Mouse (Mus musculus) myocyte (in vitro differentiated cells): ENCODE results near the gene Zfp654. TPM values are rescaled to one million over a fixed set of nuclear protein-coding genes. Genes with fewer than 3 reads are reported as not detected.

ENCODE experiments used
- H3K27me3 ChIP-seq: one replicate; pipeline ENCODE4 v1.6.1; 2011; ENCODE audit not compliant: control insufficient read depth, insufficient read depth, insufficient read length
- H3K36me3 ChIP-seq: one replicate; pipeline ENCODE4 v1.6.1; 2011; ENCODE audit not compliant: control insufficient read depth, insufficient read depth
- H3K4me2 ChIP-seq: one replicate; pipeline ENCODE4 v1.6.1; 2011; ENCODE audit warnings: low read depth, control low read depth
- H3K4me3 ChIP-seq: one replicate; pipeline ENCODE4 v1.5.1; 2011; ENCODE audit warnings: mild to moderate bottlenecking, control low read depth, moderate library complexity
- H3K79me2 ChIP-seq: one replicate; pipeline ENCODE4 v1.6.1; 2011; ENCODE audit not compliant: control insufficient read depth, insufficient read depth
- H3ac ChIP-seq: one replicate; pipeline ENCODE4 v1.6.1; 2011; ENCODE audit not compliant: control insufficient read depth, insufficient read length
- CEBPB ChIP-seq: IDR thresholded peaks from 2 replicates; pipeline ENCODE4 v1.6.1; 2011; ENCODE audit warnings: mild to moderate bottlenecking, moderate library complexity; ENCODE audit not compliant: poor library complexity, insufficient read depth, severe bottlenecking
- E2F4 ChIP-seq: IDR thresholded peaks from one replicate; pipeline ENCODE4 v1.6.1; 2011; ENCODE audit warnings: mild to moderate bottlenecking, control low read depth, moderate library complexity; ENCODE audit not compliant: insufficient read depth
- MAX ChIP-seq: IDR thresholded peaks from one replicate; pipeline ENCODE4 v1.6.1; 2011; ENCODE audit warnings: low read depth, mild to moderate bottlenecking, control low read depth
- MYOD1 ChIP-seq, 3 experiments: IDR thresholded peaks; one replicate each; pipeline ENCODE4 v1.6.1; 2011; ENCODE audit warnings: control low read depth in 2 of 3, low read depth in 2 of 3, mild to moderate bottlenecking in 2 of 3, moderate library complexity in 1 of 3; ENCODE audit not compliant: insufficient read length in 2 of 3, control insufficient read depth in 1 of 3
- MYOG ChIP-seq, 3 experiments: IDR thresholded peaks; one replicate each; pipeline ENCODE4 v1.6.1; 2011; ENCODE audit warnings: control low read depth in 2 of 3, low read depth in 2 of 3, mild to moderate bottlenecking in 2 of 3; ENCODE audit not compliant: insufficient read length in 2 of 3, control insufficient read depth in 1 of 3, insufficient read depth in 1 of 3
- POLR2A ChIP-seq: IDR thresholded peaks from one replicate; pipeline ENCODE4 v1.6.1; 2011; ENCODE audit warnings: low read depth, mild to moderate bottlenecking, control low read depth, moderate library complexity; ENCODE audit not compliant: insufficient read length
- POLR2AphosphoS2 ChIP-seq: IDR thresholded peaks from one replicate; pipeline ENCODE4 v1.6.1; 2011; ENCODE audit warnings: low read depth, control low read depth; ENCODE audit not compliant: insufficient read length
- REST ChIP-seq: IDR thresholded peaks from one replicate; pipeline ENCODE4 v1.6.1; 2011; ENCODE audit warnings: mild to moderate bottlenecking, control low read depth, moderate library complexity; ENCODE audit not compliant: insufficient read depth, insufficient read length
- SRF ChIP-seq: IDR thresholded peaks from one replicate; pipeline ENCODE4 v1.6.1; 2011; ENCODE audit warnings: low read depth; ENCODE audit not compliant: control insufficient read depth, insufficient read length
- TCF12 ChIP-seq: IDR thresholded peaks from one replicate; pipeline ENCODE4 v1.6.1; 2011; ENCODE audit warnings: mild to moderate bottlenecking, control low read depth; ENCODE audit not compliant: poor library complexity, insufficient read depth, severe bottlenecking
- TCF3 ChIP-seq: IDR thresholded peaks from one replicate; pipeline ENCODE4 v1.6.1; 2011; ENCODE audit warnings: low read depth, control low read depth; ENCODE audit not compliant: insufficient read length
- USF1 ChIP-seq: IDR thresholded peaks from one replicate; pipeline ENCODE4 v1.6.1; 2011; ENCODE audit warnings: low read depth, mild to moderate bottlenecking, control low read depth, moderate library complexity
- polyA plus RNA-seq: library from polyadenylated mRNA; unstranded; fragments of >200 nt; fragmentation: generic; extraction: Trizol; gene quantifications from one replicate; pipeline ENCODE4 v1.2.1, GENCODE M21; 2012; ENCODE audit warnings: missing spikeins

The Zfp654 gene
- polyA plus RNA-seq, 1 experiment = 1.3 TPM

GRCm38 (mm10) chr16:64841481-64842373 is 9.7 kb downstream of the Zfp654 start:
- no peaks in the 10 kb centered on the region for H3K36me3 ChIP-seq
- H3ac ChIP-seq = no peak overlapping the region
- H3K79me2 ChIP-seq = peaks cover 59% of the 10 kb centered on the region
- TF ChIP-seq TCF3 = no peak
- TF ChIP-seq CEBPB = no peak
- TF ChIP-seq MYOG (IDR thresholded peaks at IDR 0.05; ENCODE audit: control insufficient read depth in 1 of 3, insufficient read depth in 1 of 3, insufficient read length in 2 of 3, low read depth in 2 of 3) = no peak
- no peak for TF ChIP-seq TCF12
- TF ChIP-seq MAX = no peak
- no peak for TF ChIP-seq MYOD1 (IDR thresholded peaks at IDR 0.05; ENCODE audit: control insufficient read depth in 1 of 3, insufficient read length in 2 of 3, low read depth in 2 of 3)
- no peaks in the 10 kb centered on the region for H3K27me3 ChIP-seq
- no peak overlapping the region for H3K4me2 ChIP-seq
- no peak overlapping the region for H3K4me3 ChIP-seq

- Histone ChIP-seq H3K4me3 (no peak overlapping the region), H3K79me2 (peaks cover 34% of the 10 kb centered on the region), H3ac (no peak overlapping the region), H3K27me3 (no peaks in the 10 kb centered on the region), H3K4me2 (no peak overlapping the region), H3K36me3 (no peaks in the 10 kb centered on the region)
- TF ChIP-seq POLR2A (no peak), MYOD1 (IDR thresholded peaks at IDR 0.05; ENCODE audit: control insufficient read depth in 1 of 3, insufficient read length in 2 of 3, low read depth in 2 of 3) (no peak), TCF12 (no peak)
These were observed 14.7 kb downstream of the Zfp654 start for GRCm38 (mm10) chr16:64836709-64837108.

DNA sequence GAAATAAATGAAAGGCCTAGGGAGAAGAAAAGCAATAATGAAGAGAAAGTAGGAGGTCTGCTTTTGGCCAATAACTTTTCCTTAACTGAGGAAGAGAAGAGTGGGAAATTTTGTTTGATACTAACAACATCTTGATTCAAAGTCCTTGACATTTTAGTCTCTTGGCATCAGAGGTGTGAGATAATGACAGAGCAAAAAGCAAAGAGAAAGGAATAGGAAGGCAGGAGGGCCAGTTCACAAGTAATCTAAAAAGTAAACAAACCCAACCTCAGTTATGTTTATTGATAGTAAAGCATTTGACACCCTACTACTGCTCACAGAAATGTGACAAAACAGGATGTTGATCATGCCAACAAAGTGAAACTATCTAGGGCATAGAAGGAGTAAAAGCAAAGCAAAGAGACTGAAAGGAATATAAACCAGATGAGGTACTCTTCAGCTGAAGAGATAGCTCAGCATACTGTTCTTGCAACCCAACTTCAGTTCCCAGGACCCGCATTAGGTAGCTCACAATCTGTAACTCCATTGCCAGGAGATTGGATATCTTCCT is 15.4 kb downstream of the Zfp654 start:
- peaks cover 34% of the 10 kb centered on the region for H3K79me2 ChIP-seq
- TF ChIP-seq POLR2AphosphoS2 (no peak), TCF12 (no peak), MYOD1 (IDR thresholded peaks at IDR 0.05; ENCODE audit: control insufficient read depth in 1 of 3, insufficient read length in 2 of 3, low read depth in 2 of 3) (no peak), SRF (no peak), CEBPB (no peak), REST (no peak), E2F4 (no peak), MAX (no peak), USF1 (no peak), MYOG (IDR thresholded peaks at IDR 0.05; ENCODE audit: control insufficient read depth in 1 of 3, insufficient read depth in 1 of 3, insufficient read length in 2 of 3, low read depth in 2 of 3) (no peak), POLR2A (no peak), TCF3 (no peak)
- H3ac ChIP-seq = no peak overlapping the region
- no peaks in the 10 kb centered on the region for H3K36me3 ChIP-seq
- H3K4me2 ChIP-seq = no peak overlapping the region
- no peaks in the 10 kb centered on the region for H3K27me3 ChIP-seq
- no peak overlapping the region for H3K4me3 ChIP-seq

DNA sequence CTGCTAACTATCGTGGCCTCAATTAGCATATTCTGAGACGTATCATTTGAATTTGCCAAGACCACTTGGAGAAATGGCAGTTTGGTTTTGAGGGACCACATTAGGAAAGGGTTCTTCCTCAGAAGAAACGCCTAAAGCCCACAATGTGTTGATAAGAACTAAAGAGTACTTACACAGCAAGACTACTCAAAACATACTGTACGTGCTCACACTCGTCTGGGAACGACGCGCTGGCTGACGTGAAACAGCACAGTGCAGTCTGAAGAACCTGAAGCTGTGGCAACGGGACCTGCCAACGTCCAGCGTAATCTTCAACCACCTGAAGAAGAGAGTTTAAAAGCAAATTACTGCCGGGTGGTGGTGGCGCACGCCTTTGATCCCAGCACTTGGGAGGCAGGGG is 21.2 kb downstream of the Zfp654 start:
- H3K36me3 ChIP-seq = peaks cover 16% of the 10 kb centered on the region
- TF ChIP-seq MYOD1 (IDR thresholded peaks at IDR 0.05; ENCODE audit: control insufficient read depth in 1 of 3, insufficient read length in 2 of 3, low read depth in 2 of 3) (no peak), REST (no peak), TCF3 (no peak), MAX (no peak), E2F4 (no peak), MYOG (IDR thresholded peaks at IDR 0.05; ENCODE audit: control insufficient read depth in 1 of 3, insufficient read depth in 1 of 3, insufficient read length in 2 of 3, low read depth in 2 of 3) (no peak), POLR2A (no peak), SRF (no peak), USF1 (no peak), TCF12 (no peak), CEBPB (no peak), POLR2AphosphoS2 (no peak)
- no peak overlapping the region for H3K4me2 ChIP-seq

GRCm38 (mm10) chr16:64824474-64824873 is 27.0 kb downstream of the Zfp654 start:
- H3ac ChIP-seq = no peak overlapping the region
- no peak for TF ChIP-seq POLR2AphosphoS2
- TF ChIP-seq REST = no peak
- no peak for TF ChIP-seq USF1
- no peak for TF ChIP-seq E2F4
- TF ChIP-seq MYOD1 (IDR thresholded peaks at IDR 0.05; ENCODE audit: control insufficient read depth in 1 of 3, insufficient read length in 2 of 3, low read depth in 2 of 3) = no peak
- no peak for TF ChIP-seq SRF
- no peak for TF ChIP-seq TCF3
- no peak for TF ChIP-seq TCF12
- TF ChIP-seq CEBPB = no peak
- no peak for TF ChIP-seq POLR2A
- TF ChIP-seq MAX = no peak
- no peak for TF ChIP-seq MYOG (IDR thresholded peaks at IDR 0.05; ENCODE audit: control insufficient read depth in 1 of 3, insufficient read depth in 1 of 3, insufficient read length in 2 of 3, low read depth in 2 of 3)

More for the DNA sequence above, 21.2 kb downstream of the Zfp654 start:
- no peak overlapping the region for H3K4me3 ChIP-seq
- H3K79me2 ChIP-seq = peaks cover 9% of the 10 kb centered on the region
- H3K27me3 ChIP-seq = no peaks in the 10 kb centered on the region
- no peak overlapping the region for H3ac ChIP-seq

More at GRCm38 (mm10) chr16:64824474-64824873, 27.0 kb downstream of the Zfp654 start:
- Histone ChIP-seq H3K79me2 (no peaks in the 10 kb centered on the region), H3K27me3 (no peaks in the 10 kb centered on the region), H3K36me3 (peaks cover 15% of the 10 kb centered on the region), H3K4me2 (no peak overlapping the region), H3K4me3 (no peak overlapping the region)
